Mouse (Mus musculus) frontal cortex, adult (tissue): ENCODE results near the gene Rpia.

Source experiments
- ATAC-seq: cut with Nextera tagmentation; 2 replicates; pipeline ENCODE4 v1.9.2; 2017; ENCODE audit warnings: mild to moderate bottlenecking, moderate library complexity, mixed read lengths; ENCODE audit not compliant: low TSS enrichment

Rpia gene

DNA sequence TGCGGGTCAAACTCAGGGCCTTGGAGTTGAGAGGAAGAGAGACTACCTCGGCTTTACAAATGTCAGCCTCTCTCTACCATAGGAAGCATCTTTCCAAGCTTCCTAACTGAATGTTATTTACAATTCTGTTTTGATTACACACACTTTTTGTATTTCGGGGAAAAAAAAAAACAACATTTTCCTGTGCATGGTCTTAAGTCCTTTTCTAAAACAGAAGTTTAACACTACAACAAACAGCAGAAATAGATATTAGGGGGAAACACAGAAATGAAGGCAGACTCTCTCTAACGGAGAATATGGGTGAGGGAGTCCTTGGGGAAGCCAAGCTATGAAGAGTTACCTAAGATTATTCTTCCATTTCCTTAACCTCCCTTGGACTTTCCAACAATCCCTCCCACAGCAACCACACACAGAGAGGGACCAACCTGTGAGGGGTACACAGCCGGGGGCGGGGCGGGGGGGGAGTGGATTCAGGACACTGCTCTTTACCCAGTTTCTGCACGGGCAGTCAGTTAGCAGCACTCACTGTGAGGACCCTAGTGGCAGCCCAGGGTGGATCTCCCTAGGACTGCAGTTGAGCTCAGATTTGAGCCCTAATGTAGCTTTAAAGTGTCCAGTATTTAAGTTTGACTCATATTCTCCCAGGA is 40.7 kb downstream of the Rpia start:
- ATAC-seq, result no peak

DNA sequence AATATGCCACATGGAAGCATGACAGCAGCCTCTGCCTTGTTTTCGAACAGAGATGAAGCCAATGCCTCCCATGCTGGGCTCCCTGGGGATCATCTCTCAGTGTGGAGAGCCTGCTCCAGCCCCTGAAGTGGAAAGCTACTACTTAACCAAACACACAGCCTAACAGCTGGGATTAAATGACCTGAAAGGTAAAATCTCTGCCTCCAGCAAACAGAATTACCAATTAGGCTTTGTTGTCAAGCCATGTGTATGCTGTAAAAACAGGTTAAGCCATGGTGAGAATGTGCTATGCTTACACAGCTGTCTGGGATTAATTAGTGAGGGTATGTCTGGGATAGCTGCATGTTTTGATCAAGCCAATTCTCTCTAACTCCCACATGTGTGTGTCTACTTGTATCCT is 42.3 kb downstream of the Rpia start:
- no peak for ATAC-seq

DNA sequence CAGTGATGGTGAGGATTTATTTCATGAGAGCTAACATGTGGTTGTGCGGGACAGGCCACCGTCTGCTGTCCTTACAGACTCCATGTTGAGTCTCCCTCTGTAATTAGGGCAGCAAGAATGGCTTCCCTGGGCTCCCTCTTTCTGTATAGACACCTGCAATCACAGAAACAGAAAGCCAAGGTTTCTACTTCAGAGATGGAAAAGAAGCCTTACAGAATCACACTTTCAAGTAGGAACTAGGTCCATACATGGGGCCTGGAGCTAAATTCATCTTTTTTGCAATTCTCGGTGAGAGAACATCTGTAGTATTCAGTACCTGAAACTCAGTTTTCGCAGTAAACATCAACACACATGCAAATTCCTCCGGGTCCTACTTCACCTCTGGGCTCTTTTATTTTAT is 44.3 kb downstream of the Rpia start:
- ATAC-seq, result no peak

DNA sequence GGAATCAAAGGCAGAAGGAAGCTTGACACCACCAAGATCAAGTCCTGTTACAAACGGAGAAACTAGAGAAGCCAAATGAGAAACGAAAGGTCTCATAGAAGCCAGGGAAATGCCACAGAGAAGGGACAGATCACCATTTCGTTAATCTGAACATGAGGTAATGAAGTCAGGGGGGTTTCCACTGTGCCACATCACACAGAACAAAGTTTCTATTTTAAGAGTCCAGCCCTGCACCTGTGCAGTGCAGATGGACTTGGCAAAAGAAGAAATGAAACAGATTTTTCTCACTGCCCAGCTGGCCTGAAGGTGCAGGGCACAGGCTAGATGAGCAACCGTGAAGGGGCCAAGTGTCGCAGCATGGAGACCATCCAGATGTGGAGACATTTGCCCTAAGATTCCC is 48.1 kb downstream of the Rpia start:
- ATAC-seq, result no peak

DNA sequence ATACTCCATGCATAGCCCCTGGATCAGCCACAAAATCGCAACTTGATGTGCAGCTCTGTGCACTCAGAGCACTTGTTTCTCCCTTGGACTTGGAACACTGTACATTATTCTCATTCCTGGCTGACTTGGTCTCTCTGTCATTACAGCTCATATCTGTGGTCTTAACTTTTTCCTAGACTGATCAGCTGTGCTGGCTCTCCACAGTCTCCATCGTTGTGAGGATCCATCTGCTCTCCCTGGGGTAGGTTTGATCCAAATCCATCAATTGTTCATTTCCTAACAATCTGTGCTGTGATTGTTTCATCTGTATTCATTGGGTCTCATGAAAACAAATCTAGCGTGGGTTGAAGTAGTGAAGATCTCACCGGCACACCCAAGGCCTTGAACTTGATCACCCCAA is 49.2 kb downstream of the Rpia start:
- ATAC-seq, result no peak

DNA sequence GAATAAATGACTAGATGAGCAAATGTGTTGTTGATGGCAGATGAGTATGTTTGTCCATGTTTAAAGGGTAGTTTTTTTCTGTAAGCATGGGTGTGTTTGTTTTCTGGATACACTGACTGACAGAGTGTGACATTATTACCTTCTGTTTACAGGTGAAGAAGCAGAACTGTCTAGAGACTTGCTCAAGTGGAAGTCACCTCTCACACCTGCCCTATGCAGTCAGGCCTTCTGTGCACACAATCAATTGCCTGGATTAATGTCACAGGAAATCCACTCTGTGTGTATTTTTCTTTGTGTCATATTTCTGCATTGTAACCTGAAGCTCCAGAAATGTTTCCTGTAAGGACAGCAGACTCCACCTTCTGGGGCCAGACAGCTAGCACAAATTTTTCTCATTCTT is 51.5 kb downstream of the Rpia start:
- ATAC-seq, result no peak

DNA sequence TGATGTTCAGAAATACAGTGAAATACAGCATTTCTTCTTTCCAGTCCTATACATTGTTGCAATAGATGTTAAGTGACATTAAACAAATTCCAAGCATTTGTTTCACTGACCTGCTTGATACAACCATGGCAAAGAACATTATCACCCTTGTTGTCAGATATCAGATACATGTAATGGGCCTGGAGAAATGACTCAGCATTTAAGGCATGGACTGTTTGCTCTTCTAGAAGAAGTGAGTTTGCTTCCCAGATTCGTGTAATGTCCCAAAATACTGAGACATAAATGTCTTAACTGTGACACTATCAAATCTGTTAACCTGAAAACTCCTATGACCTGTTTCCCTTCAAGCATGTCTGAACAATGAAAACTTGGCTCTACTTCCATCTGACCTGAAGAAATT is 52.6 kb downstream of the Rpia start:
- ATAC-seq, result no peak

DNA sequence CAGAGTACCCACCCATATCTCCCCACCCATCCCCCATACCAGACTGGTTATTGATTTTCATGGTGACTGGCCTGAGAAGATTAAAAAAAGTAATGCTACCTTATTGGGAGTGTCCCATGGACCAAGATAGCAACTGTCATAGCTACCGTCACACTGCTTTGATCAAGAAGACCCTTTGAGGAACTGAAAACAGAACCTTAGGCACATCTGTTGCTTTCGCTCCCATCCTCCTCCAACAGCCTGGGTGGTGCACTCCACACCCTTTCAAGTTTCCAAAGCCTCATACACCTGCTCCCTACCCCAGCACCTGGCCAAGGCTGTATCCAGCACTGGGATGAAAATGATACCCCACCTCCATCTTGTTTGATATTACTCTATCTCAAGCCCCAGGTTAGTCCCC is 56.5 kb downstream of the Rpia start:
- ATAC-seq, result no peak

DNA sequence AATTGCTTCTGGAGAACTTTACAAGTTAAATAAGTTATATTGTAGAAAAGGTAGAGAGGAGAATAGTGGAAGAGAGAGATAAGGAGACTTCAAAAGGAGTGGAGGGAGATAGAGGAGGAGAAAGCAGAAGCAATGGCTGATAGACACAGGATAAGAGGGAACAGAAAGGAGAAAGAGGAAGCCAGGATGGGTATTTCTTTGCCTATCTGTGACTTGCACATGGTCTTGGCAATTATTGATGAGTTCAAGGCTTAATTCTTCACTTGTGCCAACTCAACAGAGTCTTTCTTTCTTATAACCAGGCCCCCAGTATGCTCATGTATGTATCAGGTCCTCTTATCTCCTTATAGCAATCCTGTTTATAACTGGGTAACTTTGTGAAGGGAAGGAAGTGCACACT is 61.2 kb downstream of the Rpia start:
- ATAC-seq, result no peak

DNA sequence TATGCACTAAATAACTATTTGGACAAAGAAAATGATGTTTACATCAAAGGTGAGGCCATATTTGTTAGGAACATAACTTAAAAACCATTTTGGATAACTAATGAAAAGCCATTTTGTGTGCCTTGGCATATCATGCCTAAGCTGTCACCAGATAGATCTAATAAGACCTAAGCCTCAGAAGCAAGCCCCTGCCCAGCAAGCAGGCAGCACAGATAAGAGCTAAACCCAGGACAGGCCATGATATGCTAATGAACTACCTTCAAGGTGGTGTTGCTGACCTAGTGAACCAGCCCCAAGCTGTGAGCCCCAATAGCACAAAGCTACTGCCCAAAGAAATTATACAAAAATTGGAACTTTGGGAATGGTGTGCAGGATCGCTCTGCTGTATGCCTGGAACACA is 62.9 kb downstream of the Rpia start:
- ATAC-seq, result no peak

DNA sequence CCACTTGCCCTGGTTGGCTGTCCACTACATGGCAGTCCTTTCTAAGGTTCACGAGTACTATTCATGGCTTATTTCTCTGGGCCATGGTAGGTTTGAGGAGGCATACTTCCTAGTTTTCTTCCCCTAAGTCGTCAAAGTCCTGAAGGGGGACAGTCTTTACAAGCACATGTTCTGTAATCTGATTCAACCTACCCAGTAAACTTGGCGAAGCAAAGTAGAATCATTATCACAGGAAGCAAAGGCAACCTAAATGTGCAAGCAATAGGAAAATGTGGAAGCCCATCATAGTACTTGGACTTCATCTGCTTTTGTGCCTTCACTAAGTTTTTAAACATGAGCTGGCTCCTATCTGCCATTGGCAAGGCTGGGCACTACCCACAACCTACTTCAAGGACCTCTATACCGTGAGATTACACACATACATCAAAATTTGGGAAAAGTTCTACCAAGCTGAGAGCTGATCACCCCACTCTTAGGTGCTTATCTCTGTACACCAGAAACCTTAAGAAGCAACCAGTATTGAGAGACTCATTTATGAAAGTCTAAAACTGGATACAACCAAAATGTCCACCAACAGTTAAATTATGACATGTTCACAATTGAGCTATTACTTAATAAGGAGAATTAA is 64.8 kb downstream of the Rpia start:
- ATAC-seq, result no peak

DNA sequence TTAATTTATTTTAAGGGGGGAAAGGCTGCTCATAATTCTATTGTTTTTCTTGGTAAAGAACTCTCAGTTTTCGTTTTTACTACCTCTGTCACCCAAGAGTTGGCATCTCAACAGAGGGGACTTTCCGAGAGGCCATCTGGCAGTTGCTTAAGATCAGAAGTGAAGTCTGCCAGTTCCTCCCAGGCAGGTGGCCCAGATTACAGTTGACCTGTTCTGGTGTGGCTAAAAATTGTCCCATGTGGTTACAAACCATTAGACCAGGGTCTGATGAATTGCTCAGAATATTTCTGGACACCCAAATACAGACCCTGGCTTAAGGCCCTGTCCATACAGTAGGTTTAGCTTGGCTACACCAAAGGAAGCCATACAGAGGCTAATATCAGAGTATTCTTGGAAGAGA is 66.4 kb downstream of the Rpia start:
- no peak for ATAC-seq

DNA sequence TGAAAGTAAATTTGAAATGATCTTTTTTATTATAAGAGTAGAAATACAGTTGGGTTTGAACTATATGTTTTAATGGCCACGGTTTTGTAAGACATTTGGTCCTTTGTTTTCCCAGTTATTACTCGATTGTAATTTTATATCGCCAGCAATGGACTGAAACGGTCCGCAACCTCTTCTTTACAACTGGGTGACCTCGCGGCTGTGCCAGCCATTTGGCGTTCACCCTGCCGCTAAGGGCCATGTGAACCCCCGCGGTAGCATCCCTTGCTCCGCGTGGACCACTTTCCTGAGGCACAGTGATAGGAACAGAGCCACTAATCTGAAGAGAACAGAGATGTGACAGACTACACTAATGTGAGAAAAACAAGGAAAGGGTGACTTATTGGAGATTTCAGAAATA is 67.3 kb downstream of the Rpia start:
- ATAC-seq, result no peak

DNA sequence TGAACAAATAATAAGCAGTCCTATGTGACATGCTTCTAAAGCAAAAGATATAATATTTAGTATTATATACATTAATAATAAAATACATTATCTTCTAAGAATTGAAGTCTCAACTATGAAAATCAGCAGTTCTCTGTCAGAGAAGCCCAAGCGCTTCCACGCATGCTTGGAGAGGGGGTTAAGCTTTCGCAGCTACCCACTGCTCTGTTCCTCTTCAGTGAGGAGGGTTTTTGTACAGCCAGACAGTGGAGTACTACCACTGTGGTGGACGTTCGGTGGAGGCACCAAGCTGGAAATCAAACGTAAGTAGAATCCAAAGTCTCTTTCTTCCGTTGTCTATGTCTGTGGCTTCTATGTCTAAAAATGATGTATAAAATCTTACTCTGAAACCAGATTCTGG is 69.7 kb downstream of the Rpia start:
- ATAC-seq, result no peak

DNA sequence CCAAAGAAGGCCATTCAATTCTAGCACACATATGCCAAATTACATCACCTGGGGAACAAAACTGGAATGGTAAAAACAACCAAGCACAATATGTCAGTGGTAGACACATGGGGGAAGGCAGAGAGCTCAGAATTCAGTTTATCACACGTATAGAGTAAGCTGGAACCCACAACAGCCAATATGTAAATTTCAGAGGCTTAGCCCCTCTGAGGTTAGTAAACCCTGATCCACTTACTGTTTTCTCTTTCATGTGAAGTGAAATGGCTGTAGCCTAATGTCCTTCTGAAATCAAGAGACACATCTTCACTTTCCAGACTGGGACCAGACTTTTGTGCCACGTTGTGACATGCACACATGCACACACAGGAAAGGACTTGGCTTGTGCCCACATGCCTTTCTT is 73.3 kb downstream of the Rpia start:
- no peak for ATAC-seq

DNA sequence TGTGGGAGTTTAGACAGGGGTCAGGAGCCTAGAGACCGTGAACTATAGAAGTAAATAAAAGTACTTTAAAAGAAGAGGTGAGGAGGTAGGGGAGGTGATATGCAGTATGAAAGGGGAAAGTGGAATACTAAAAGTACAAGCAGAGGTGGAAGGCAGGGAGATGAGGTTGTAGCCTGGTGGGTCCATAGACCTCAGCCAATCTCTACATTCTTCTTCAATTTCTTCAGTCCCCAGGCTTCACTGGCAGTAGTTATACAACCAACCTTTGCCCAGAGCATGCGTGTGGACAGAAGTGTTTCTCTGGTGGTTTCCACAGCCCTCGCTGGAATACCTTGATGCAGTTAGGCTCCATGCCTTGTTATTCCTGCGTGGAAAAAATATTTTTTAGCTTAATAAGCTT is 73.9 kb downstream of the Rpia start:
- no peak for ATAC-seq

DNA sequence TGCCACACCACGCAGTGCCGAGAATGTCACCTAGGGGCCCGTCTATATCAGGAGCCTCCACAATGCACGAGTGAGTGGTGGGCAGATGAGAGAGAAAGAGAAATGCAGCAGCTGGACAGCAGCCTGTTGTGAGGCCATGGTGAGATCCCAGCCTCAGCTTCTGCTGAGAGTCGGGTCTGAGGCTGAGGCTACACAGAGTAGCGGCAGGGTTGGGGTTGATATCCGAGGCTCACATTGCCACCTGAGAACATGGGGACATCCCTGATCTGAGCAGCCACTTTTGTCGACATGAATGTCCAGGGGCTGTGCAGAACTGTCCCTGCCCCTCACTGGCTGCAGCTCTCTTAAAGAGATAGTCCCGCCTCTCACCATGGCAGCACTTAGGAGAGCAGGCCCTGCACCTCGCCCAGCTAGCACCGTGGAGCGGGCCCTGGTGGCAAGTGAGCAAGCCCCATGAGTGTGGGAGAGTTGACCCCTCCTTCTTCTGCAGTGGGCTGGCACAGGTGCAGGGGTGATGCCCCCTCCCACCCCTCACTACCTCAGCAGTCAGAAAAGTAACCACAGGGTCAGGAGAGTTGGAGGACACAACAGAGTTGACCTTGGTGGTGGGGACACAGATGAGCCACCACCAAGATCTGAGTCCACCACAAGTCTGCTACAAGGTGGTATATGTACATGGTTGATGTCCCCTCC is 75.2 kb downstream of the Rpia start:
- ATAC-seq, result no peak
